Mouse (Mus musculus): ENCODE measurements at regions not wholly inside any gene's neighbourhood (a gene's known extent, or its start where the extent isn't known, plus 50 kb on each side); places are given as distances from the start of the nearest gene placed in this dataset.
"Not testable (repeated sequence)": the region's sequence is repeated elsewhere in the genome, so short reads cannot be mapped to it uniquely, and the experiment has no call there.

DNA sequence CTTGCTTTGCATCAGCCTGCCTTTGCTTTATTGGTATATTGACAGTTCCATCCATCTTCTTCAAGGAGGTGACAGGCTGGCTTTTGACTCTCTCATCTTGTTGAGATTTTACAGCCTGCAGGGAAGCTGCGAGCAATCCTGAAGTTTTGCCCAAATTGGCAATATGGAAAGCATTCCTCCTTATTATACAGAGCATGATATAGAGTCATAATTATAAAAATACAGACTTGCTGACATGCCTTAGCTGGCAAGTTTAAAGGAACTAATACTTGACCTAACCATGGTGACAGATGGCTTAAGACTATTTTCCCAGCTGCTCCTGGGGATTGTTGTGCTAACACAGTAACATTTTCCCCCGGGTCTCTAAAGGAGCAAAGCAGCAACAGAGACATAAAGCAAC is 1078.6 kb upstream of the Sel1l start:
- no peaks in the 10 kb centered on the region for H3K9me3 ChIP-seq (ENCODE audit: control insufficient read depth, low read length)
- H3K4me1 ChIP-seq (ENCODE audit: control insufficient read depth, insufficient read depth, low read length): no peaks in the 10 kb centered on the region
- no peak for ATAC-seq (ENCODE audit: insufficient read depth, low FRiP score, low TSS enrichment)
- H3K27me3 ChIP-seq (ENCODE audit: control insufficient read depth, insufficient read depth, low read length): no peaks in the 10 kb centered on the region
- no peak overlapping the region for H3K4me2 ChIP-seq (ENCODE audit: low read depth)
- no peak overlapping the region for H3K9ac ChIP-seq (ENCODE audit: low read length)
- H3K36me3 ChIP-seq (ENCODE audit: control insufficient read depth, insufficient read depth, low read length): no peaks in the 10 kb centered on the region
- H3K4me3 ChIP-seq (ENCODE audit: low read depth, low read length): no peak overlapping the region
- H3K27ac ChIP-seq (ENCODE audit: low read depth, low read length): no peak overlapping the region
- whole genome bisulfite sequencing: 55% methylated on average over 2 of the region's 2 CpGs
- DNase-seq (ENCODE audit: low spot score): no peak

DNA sequence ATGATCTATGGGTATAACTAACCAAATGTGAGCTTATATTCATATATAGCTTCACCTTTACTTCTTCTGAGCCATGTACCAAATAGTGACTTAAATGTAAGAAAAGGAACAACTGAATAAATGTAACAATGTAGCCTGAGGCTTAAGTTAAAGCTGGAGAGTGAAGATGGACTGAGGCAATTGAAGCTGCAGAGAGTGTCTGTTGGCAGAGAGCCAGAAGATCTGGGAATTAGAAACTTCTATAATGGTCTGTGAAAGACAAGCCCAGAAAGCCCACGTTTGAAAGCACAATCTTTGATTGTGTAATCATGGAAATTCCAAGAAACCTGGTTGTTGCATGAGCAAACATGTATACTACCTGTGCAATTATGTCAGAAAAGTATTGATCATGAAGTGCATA is 1078.0 kb upstream of the Sel1l start:
- H3K27ac ChIP-seq (ENCODE audit: low read depth, low read length): no peak overlapping the region
- no peaks in the 10 kb centered on the region for H3K36me3 ChIP-seq (ENCODE audit: control insufficient read depth, insufficient read depth, low read length)
- no peak overlapping the region for H3K4me2 ChIP-seq (ENCODE audit: low read depth)
- ATAC-seq (ENCODE audit: insufficient read depth, low FRiP score, low TSS enrichment) (no peak), DNase-seq (ENCODE audit: low spot score) (no peak)
- H3K27me3 ChIP-seq (ENCODE audit: control insufficient read depth, insufficient read depth, low read length): no peaks in the 10 kb centered on the region
- H3K4me3 ChIP-seq (ENCODE audit: low read depth, low read length): no peak overlapping the region
- H3K9me3 ChIP-seq (ENCODE audit: control insufficient read depth, low read length): no peaks in the 10 kb centered on the region
- no peaks in the 10 kb centered on the region for H3K4me1 ChIP-seq (ENCODE audit: control insufficient read depth, insufficient read depth, low read length)
- no peak overlapping the region for H3K9ac ChIP-seq (ENCODE audit: low read length)
- WGBS: 27% methylated on average over 1 of the region's 1 CpGs

DNA sequence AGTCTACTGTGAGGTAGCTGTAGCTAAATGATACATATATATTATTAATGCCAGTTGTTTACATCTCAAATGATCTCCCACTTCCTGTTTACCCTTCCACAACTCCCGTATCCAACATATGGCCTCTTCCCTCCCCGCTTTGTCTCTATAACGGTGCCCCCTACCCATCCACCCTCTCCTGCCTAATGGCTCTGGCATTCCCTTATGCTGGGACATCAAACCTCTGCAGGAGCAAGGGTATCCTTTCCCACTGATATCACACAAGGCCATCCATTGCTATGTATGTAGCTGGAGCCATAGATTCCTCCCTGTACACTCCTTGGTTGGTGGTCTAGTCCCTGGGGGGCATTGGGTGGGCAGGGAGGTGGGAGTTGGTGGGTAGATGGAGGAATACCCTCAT is 1071.0 kb upstream of the Sel1l start:
- WGBS: 85% methylated on average over 3 of the region's 3 CpGs
- H3K9me3 ChIP-seq (ENCODE audit: control insufficient read depth, low read length): no peaks in the 10 kb centered on the region
- no peak overlapping the region for H3K4me2 ChIP-seq (ENCODE audit: low read depth)
- H3K27ac ChIP-seq (ENCODE audit: low read depth, low read length): no peak overlapping the region
- DNase-seq (ENCODE audit: low spot score): no peak
- H3K27me3 ChIP-seq (ENCODE audit: control insufficient read depth, insufficient read depth, low read length): no peaks in the 10 kb centered on the region
- no peaks in the 10 kb centered on the region for H3K4me1 ChIP-seq (ENCODE audit: control insufficient read depth, insufficient read depth, low read length)
- H3K4me3 ChIP-seq (ENCODE audit: low read depth, low read length): no peak overlapping the region
- no peaks in the 10 kb centered on the region for H3K36me3 ChIP-seq (ENCODE audit: control insufficient read depth, insufficient read depth, low read length)
- no peak overlapping the region for H3K9ac ChIP-seq (ENCODE audit: low read length)
- no peak for ATAC-seq (ENCODE audit: insufficient read depth, low FRiP score, low TSS enrichment)

DNA sequence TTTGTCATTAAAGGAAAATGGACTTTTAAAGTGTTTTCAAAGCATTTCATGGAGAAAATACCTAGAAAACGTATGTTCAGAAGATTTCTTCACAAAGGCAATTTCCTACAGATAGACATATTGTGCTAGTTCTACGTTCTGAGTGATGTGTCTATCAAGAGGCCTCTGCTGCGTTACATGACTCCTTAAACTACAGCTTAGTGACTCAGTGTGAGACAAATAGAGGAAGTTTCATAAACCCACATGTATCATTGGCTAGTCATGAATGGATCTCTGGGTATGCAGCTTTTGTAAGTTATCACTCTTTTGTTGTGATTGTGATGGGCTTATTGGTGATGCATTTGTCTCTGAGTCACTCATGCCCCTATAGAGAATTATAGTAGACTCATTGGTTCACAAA is 1067.3 kb upstream of the Sel1l start:
- Histone ChIP-seq H3K27me3 (ENCODE audit: control insufficient read depth, insufficient read depth, low read length) (no peaks in the 10 kb centered on the region), H3K36me3 (ENCODE audit: control insufficient read depth, insufficient read depth, low read length) (no peaks in the 10 kb centered on the region), H3K4me2 (ENCODE audit: low read depth) (no peak overlapping the region), H3K4me1 (ENCODE audit: control insufficient read depth, insufficient read depth, low read length) (no peaks in the 10 kb centered on the region), H3K27ac (ENCODE audit: low read depth, low read length) (no peak overlapping the region), H3K9ac (ENCODE audit: low read length) (no peak overlapping the region), H3K4me3 (ENCODE audit: low read depth, low read length) (no peak overlapping the region), H3K9me3 (ENCODE audit: control insufficient read depth, low read length) (no peaks in the 10 kb centered on the region)
- WGBS: 84% methylated on average over 3 of the region's 3 CpGs
- ATAC-seq (ENCODE audit: insufficient read depth, low FRiP score, low TSS enrichment) (no peak), DNase-seq (ENCODE audit: low spot score) (no peak)

DNA sequence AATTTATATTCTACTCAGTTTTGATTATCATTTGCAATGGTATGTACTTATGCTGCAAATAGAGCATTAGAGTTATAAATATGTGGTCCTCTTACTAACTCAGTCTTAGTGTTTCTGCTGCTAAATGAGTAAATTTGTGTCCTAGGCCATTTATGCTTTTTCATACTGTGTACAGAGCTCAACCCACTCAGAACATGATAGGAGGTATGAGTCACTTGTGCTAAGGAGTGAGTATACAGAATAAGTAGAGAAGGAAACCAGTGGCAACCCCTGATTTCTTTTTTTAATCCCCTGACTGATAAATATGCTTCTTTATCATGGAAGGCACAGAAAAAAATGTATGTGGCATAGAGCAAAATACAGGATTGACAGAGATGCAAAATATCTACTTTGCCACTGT is 1066.8 kb upstream of the Sel1l start:
- H3K4me2 ChIP-seq (ENCODE audit: low read depth): no peak overlapping the region
- H3K4me3 ChIP-seq (ENCODE audit: low read depth, low read length): no peak overlapping the region
- no peak overlapping the region for H3K27ac ChIP-seq (ENCODE audit: low read depth, low read length)
- DNase-seq (ENCODE audit: low spot score): no peak
- H3K9me3 ChIP-seq (ENCODE audit: control insufficient read depth, low read length): no peaks in the 10 kb centered on the region
- no peak overlapping the region for H3K9ac ChIP-seq (ENCODE audit: low read length)
- no peaks in the 10 kb centered on the region for H3K36me3 ChIP-seq (ENCODE audit: control insufficient read depth, insufficient read depth, low read length)
- ATAC-seq (ENCODE audit: insufficient read depth, low FRiP score, low TSS enrichment): no peak
- no peaks in the 10 kb centered on the region for H3K4me1 ChIP-seq (ENCODE audit: control insufficient read depth, insufficient read depth, low read length)
- H3K27me3 ChIP-seq (ENCODE audit: control insufficient read depth, insufficient read depth, low read length): no peaks in the 10 kb centered on the region

DNA sequence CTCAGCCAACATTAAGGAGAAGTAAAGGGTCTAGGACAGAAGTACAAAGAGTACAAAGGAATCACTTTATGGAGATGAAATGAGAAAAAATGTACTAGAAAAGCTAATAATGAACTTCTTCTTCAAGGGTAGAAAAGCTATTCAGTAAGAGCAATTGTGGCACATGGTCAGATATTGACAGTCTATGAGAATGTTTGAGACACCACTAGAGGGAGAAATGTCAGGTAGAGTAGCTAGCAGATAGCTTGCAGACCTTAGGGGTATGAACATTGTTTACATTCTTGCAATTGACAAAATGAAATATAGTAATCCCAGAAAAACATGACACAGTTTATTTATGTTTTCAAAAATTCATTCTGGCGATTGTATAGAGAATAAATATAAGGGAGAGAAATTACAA is 1066.2 kb upstream of the Sel1l start:
- Histone ChIP-seq H3K27me3 (ENCODE audit: control insufficient read depth, insufficient read depth, low read length) (no peaks in the 10 kb centered on the region), H3K9me3 (ENCODE audit: control insufficient read depth, low read length) (no peaks in the 10 kb centered on the region), H3K4me1 (ENCODE audit: control insufficient read depth, insufficient read depth, low read length) (no peaks in the 10 kb centered on the region), H3K9ac (ENCODE audit: low read length) (no peak overlapping the region), H3K36me3 (ENCODE audit: control insufficient read depth, insufficient read depth, low read length) (no peaks in the 10 kb centered on the region), H3K27ac (ENCODE audit: low read depth, low read length) (no peak overlapping the region), H3K4me2 (ENCODE audit: low read depth) (no peak overlapping the region), H3K4me3 (ENCODE audit: low read depth, low read length) (no peak overlapping the region)
- no peak for DNase-seq (ENCODE audit: low spot score)
- ATAC-seq (ENCODE audit: insufficient read depth, low FRiP score, low TSS enrichment): no peak
- WGBS: 82% methylated on average over 1 of the region's 1 CpGs

DNA sequence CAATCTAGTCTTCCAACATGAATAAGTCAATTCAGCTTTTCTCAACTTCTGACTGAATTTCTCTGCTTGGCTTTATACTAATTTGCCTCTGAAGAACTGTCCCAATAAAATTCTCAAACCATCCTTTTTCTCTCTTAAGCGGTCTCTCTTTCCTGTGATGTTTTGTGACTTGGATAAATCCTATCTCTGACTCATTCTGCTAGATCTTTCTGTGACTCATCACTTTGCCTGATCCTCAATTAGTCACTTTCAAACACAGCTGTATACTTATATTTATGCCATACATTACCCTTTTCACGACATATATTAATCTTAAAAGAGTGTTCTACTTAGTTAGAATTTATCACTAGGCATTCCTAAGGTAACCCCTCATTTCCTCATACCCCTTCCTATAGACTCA is 1055.4 kb upstream of the Sel1l start:
- Histone ChIP-seq H3K9me3 (ENCODE audit: control insufficient read depth, low read length) (no peaks in the 10 kb centered on the region), H3K9ac (ENCODE audit: low read length) (no peak overlapping the region), H3K27ac (ENCODE audit: low read depth, low read length) (no peak overlapping the region), H3K4me2 (ENCODE audit: low read depth) (no peak overlapping the region), H3K4me3 (ENCODE audit: low read depth, low read length) (no peak overlapping the region), H3K36me3 (ENCODE audit: control insufficient read depth, insufficient read depth, low read length) (no peaks in the 10 kb centered on the region), H3K4me1 (ENCODE audit: control insufficient read depth, insufficient read depth, low read length) (no peaks in the 10 kb centered on the region), H3K27me3 (ENCODE audit: control insufficient read depth, insufficient read depth, low read length) (no peaks in the 10 kb centered on the region)
- WGBS: 77% methylated on average over 2 of the region's 2 CpGs
- no peak for DNase-seq (ENCODE audit: low spot score)
- no peak for ATAC-seq (ENCODE audit: insufficient read depth, low FRiP score, low TSS enrichment)

DNA sequence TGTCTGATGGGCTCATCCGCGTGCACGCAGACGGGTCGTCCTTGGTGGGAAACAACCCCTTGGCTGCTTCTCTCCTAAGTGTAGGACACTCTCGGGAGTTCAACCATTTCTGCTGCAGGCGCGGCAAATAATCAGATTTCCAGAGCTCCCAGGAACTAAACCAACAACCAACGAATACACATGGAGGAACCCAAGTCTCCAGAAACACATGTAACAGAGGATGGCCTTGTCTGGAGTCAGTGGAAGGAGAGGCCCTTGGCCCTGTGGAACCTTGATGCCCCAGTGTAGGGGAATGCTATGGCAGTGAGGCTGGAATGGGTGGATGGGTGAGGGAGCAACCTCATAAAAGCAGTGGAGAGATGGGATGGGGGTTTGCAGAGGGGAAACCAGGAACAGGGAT is 1043.4 kb upstream of the Sel1l start:
- no peaks in the 10 kb centered on the region for H3K36me3 ChIP-seq (ENCODE audit: control insufficient read depth, insufficient read depth, low read length)
- DNase-seq (ENCODE audit: low spot score) (no peak), ATAC-seq (ENCODE audit: insufficient read depth, low FRiP score, low TSS enrichment) (no peak)
- WGBS: 86% methylated on average over 4 of the region's 9 CpGs
- H3K9ac ChIP-seq (ENCODE audit: low read length): no peak overlapping the region
- no peaks in the 10 kb centered on the region for H3K9me3 ChIP-seq (ENCODE audit: control insufficient read depth, low read length)
- H3K4me3 ChIP-seq (ENCODE audit: low read depth, low read length): no peak overlapping the region
- no peak overlapping the region for H3K27ac ChIP-seq (ENCODE audit: low read depth, low read length)
- H3K4me2 ChIP-seq (ENCODE audit: low read depth): no peak overlapping the region
- no peaks in the 10 kb centered on the region for H3K4me1 ChIP-seq (ENCODE audit: control insufficient read depth, insufficient read depth, low read length)
- H3K27me3 ChIP-seq (ENCODE audit: control insufficient read depth, insufficient read depth, low read length): no peaks in the 10 kb centered on the region

DNA sequence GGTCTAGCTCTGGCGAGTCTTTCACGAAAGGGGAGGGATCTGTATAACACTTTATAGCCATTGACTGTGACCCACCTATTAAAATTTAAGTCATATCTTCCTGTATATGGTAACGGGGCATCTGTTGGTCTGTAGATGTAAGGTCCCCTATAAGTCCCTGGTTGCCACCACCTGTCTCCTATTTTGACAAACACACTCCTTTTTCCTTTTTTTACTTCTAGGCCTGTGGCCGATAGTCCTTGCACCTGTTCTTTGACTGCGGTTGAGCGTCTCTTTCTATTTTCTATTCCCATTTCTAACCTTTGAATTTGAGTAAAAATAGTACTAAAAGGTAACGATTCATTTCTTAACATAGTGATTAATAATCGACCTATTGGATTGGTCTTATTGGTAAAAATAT is 1042.7 kb upstream of the Sel1l start:
- not testable (repeated sequence) for H3K4me1 ChIP-seq (ENCODE audit: control insufficient read depth, insufficient read depth, low read length); H3K9me3 ChIP-seq (ENCODE audit: control insufficient read depth, low read length); ATAC-seq (ENCODE audit: insufficient read depth, low FRiP score, low TSS enrichment); H3K4me2 ChIP-seq (ENCODE audit: low read depth); H3K36me3 ChIP-seq (ENCODE audit: control insufficient read depth, insufficient read depth, low read length); H3K4me3 ChIP-seq (ENCODE audit: low read depth, low read length); H3K9ac ChIP-seq (ENCODE audit: low read length); H3K27me3 ChIP-seq (ENCODE audit: control insufficient read depth, insufficient read depth, low read length); H3K27ac ChIP-seq (ENCODE audit: low read depth, low read length); DNase-seq (ENCODE audit: low spot score)
- WGBS: no CpG with 5 or more reads among the region's 8 CpGs

Measured in neural tube, embryonic 11.5 days (tissue).